Mouse (Mus musculus): ENCODE results near the gene Dock6. TPM values are rescaled to one million over a fixed set of nuclear protein-coding genes. Genes with fewer than 3 reads are reported as not detected.

Gene Dock6
- total RNA-seq, 2 experiments from 2014 or later = 15.7 to 16.3 TPM

- DNase-seq (ENCODE audit: low spot score in 2 of 2) = peak; percentile 93 to 97
- intact Hi-C loops (cut with DNase I) = no loop called here
These were observed 92.0 kb downstream of the Dock6 start, which contains the start of gene Spc24 for GRCm38 (mm10) chr9:21760155-21761088. Gene Spc24, minus strand, starts transcription at chr9:21760303.

GRCm38 (mm10) chr9:21759718-21760117 lies 92.7 kb downstream of the Dock6 start:
- intact Hi-C loops (cut with DNase I) = no loop called here
- no peak for DNase-seq (ENCODE audit: low spot score in 2 of 2)

DNA sequence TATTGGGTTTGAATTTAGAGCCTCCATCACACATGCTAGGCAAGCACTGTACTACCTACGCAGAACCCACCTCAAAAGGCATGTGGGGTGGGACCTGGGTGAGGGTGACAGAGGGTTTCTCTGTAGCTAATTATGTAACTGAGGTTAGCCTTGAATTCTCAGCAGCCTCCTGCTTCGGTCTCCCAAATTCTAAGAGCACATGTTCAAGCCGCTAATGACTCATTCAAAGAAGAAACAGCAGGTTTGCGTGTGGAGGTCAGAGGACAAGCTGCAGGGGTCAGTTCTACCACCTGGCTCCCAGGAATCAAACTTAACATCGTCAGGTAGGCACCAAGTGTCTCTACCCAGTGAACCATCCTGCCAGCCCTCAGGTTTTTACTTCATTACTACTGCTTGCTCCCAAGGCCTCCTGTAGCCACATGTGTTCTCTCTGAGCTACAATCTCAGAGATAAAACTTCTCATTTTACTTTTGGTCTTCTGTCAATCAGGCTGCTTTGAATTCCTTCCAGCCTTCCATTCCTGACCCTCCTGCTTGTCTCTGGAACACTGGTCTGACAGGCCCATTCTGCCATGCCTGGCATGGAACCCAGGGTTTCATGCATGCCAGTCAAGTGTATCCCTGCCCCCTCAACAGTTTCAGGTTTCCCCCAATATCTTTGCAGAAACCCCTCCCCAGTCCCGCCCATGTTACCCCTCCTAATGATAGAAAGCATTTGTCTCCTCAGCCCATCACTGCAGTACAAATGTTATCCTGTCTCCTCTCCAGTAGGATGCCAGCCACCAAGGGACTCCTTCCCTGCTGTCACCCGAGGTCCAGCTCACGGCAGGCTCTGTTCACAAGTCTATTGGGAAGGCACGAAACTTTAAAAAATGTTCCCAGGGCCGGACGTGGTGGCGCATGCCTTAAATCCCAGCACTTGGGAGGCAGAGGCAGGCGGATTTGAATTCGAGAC lies 93.6 kb downstream of the Dock6 start:
- intact Hi-C loops (cut with DNase I) = no loop called here

DNA sequence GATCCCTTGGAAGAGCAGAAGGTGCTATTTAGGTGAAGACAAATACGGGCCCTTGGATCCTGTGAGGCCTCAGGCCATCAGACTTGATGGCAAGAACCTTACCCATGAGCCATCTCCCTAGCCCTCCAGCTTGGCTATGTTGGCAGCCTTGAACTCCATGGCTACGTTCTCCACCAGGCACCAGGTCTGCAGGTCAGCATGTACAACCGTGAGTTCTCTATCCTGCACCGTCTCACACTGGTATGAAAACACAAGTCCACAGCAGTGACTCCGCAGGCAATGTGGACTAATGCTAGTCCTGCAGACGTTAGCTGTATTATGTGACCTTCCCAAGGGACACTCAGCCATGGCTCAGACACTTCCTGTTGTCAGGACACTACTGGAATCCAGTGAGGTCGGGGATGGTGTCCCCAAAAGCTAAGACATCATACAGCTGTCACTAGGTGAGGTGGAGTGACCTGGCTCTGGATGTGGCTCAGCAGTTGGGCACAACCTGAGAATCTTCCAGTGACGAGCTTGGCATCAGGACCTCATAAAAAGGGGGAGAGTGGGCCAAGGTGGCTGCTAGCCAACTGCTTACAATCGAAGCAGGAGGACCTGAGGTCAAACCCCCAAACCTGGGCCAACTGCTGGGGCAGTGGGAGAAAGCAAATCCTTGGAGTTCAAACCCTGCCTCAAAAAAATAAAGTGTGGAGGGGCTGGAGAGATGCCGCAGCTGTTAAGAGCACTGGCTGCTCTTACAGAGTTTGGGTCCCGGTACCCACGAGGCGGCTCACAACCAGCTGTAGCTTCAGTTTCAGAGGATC lies 97.7 kb downstream of the Dock6 start:
- DNase-seq (ENCODE audit: low spot score in 2 of 2) = no peak
- intact Hi-C loops (cut with DNase I) = no loop called here

More for the DNA sequence above, 93.6 kb downstream of the Dock6 start:
- DNase-seq (ENCODE audit: low spot score in 2 of 2) = no peak

DNA sequence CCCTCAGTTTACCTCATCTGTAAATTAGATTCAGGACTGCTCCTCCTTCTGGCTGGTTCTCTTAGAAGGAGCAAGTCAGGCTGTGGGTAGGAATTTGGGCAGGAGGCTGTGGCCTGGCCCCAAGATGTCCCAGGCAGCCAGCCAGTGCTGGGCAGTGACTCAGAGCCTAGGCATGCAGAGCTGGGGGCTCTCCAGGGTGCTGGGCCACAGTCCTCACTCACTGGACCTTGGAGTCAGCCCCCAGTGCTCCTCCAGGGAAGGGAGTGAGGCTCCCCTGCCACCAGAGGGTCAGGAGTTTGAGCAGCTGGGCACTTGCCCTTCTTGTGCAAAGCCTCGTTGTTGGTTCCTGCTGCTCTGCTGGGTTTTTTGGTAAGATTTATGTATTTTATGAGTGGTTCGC lies 98.4 kb downstream of the Dock6 start:
- no peak for DNase-seq (ENCODE audit: low spot score in 2 of 2)
- intact Hi-C loops (cut with DNase I) = no loop called here

GRCm38 (mm10) chr9:21752252-21752792 lies 100.1 kb downstream of the Dock6 start:
- intact Hi-C loops (cut with DNase I) = no loop called here
- DNase-seq (ENCODE audit: low spot score in 2 of 2) = peak; percentile 36 to 81

DNA sequence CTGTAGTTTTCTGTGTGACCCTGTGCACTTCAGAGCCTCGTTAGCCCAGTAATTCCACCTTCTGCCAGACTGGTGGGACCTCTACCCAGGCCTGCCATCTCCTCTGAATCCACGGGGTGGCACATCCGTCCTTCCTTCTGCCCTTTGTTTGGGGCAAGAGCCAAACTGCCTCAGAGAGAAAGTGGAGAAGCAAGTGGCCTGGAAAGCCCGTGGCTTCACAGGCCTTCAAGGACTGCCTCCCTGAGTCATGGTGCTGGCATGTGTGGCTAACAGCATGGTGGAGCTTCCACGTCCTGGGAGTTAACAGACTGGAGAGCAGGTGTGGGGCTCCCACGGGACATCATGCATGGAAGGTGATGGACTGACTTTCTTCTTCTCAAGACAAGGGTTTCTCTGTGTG lies 101.1 kb downstream of the Dock6 start:
- no peak for DNase-seq (ENCODE audit: low spot score in 2 of 2)
- intact Hi-C loops (cut with DNase I) = no loop called here

GRCm38 (mm10) chr9:21750370-21750769 lies 102.1 kb downstream of the Dock6 start:
- no peak for DNase-seq (ENCODE audit: low spot score in 2 of 2)
- intact Hi-C loops (cut with DNase I) = no loop called here

Small RNAs within 50 kb of the gene (microRNA-seq; reads per million reads assigned to microRNA genes)
- 8.4 to 8.7 reads per million in 2 experiments for gene Mir7083

Other genes starting within 250 kb of the Dock6 start
- 100 to 1,000 TPM; 117 to 118 TPM for gene Smarca4, start 236.5 kb downstream of the Dock6 start, total RNA-seq (2021)
- 10 to 100 TPM; 15.4 to 16.4 TPM for gene Ldlr, start 129.2 kb downstream of the Dock6 start, total RNA-seq (2021)
- 1 to 10 TPM; 1.6 to 1.7 TPM for gene Spc24, start 92.3 kb downstream of the Dock6 start, total RNA-seq (2021)
- gene Kank2, start 53.9 kb downstream of the Dock6 start, total RNA-seq (2021) = 1 to 10 TPM; 7.4 to 7.5 TPM
- not detected for gene Angptl8, start 17.1 kb downstream of the Dock6 start, total RNA-seq (2021)
- 10 to 100 TPM; 15.4 to 17.5 TPM for gene Rab3d, start 65.6 kb upstream of the Dock6 start, total RNA-seq (2021)
- gene Ccdc159, start 74.8 kb upstream of the Dock6 start, total RNA-seq (2021) = 10 to 100 TPM; 13.7 to 16.5 TPM
- gene Tmem205, start 74.9 kb upstream of the Dock6 start, total RNA-seq (2021) = 10 to 100 TPM; 31.5 to 39.3 TPM
- 100 to 1,000 TPM; 203 to 219 TPM for gene Plppr2, start 84.4 kb upstream of the Dock6 start, total RNA-seq (2021)
- gene Swsap1, start 103.1 kb upstream of the Dock6 start, total RNA-seq (2021) = 10 to 100 TPM; 14.3 to 15.6 TPM
- gene Epor, start 110.9 kb upstream of the Dock6 start, total RNA-seq (2021) = 1 to 10 TPM; 7.9 to 8.9 TPM
- gene Rgl3, start 136.8 kb upstream of the Dock6 start, total RNA-seq (2021) = 1 to 10 TPM; 1.8 to 2.0 TPM
- gene Ccdc151, start 150.0 kb upstream of the Dock6 start, total RNA-seq (2021) = 1 to 10 TPM; 8.2 to 9.1 TPM
- gene Prkcsh, start 150.2 kb upstream of the Dock6 start, total RNA-seq (2021) = 10 to 100 TPM; 97.0 to 98.1 TPM
- gene Elavl3, start 199.4 kb upstream of the Dock6 start, total RNA-seq (2021) = 100 to 1,000 TPM; 158 to 160 TPM
- gene Gm49318, start 218.6 kb upstream of the Dock6 start, total RNA-seq (2021) = 1 to 10 TPM in 1 of 2 experiments, under 1 TPM in 1; 0.94 to 4.1 TPM
- 10 to 100 TPM; 18.0 to 19.3 TPM for gene Zfp653, start 218.7 kb upstream of the Dock6 start, total RNA-seq (2021)
- 10 to 100 TPM; 40.5 to 45.2 TPM for gene Ecsit, start 232.8 kb upstream of the Dock6 start, total RNA-seq (2021)
- 1 to 10 TPM in 1 of 2 experiments, under 1 TPM in 1; 0.25 to 1.0 TPM for gene Cnn1, start 246.6 kb upstream of the Dock6 start, total RNA-seq (2021)